Mouse (Mus musculus) gonadal fat pad, adult 2 months (tissue): ENCODE measurements around the gene Ccdc85b. TPM values are rescaled to one million over a fixed set of nuclear protein-coding genes. Genes with fewer than 3 reads are reported as not detected.

Experiments used
- DNase-seq: peaks from one replicate; pipeline ENCODE4 v3.0.0-alpha.2; 2012; ENCODE audit warnings: low read depth
- polyA plus RNA-seq: library from polyadenylated mRNA; depleted of rRNA; stranded (reverse); fragments of >200 nt; gene quantifications from 2 replicates; pipeline ENCODE4 v1.2.3, GENCODE M21; 2012

Gene Ccdc85b
- polyA plus RNA-seq, 1 experiment = 5.6 TPM

- no peak for DNase-seq
Measured at GRCm38 (mm10) chr19:5456241-5456921, 1.3 kb downstream of the Ccdc85b start.

GRCm38 (mm10) chr19:5455568-5455967 is 2.1 kb downstream of the Ccdc85b start:
- no peak for DNase-seq

- DNase-seq = no peak
Measured at GRCm38 (mm10) chr19:5455037-5455436, 2.7 kb downstream of the Ccdc85b start.

- DNase-seq = no peak
Measured at GRCm38 (mm10) chr19:5451766-5452165, 5.9 kb downstream of the Ccdc85b start.

- DNase-seq = no peak
Measured at GRCm38 (mm10) chr19:5449673-5450072, 8.0 kb downstream of the Ccdc85b start.

GRCm38 (mm10) chr19:5448354-5449150 is 9.1 kb downstream of the Ccdc85b start:
- no peak for DNase-seq

- DNase-seq = no peak
Measured at GRCm38 (mm10) chr19:5447515-5448353, 10.0 kb downstream of the Ccdc85b start, which contains the start of gene Fosl1. Fosl1 (plus strand) TSS chr19:5447547.

GRCm38 (mm10) chr19:5445747-5446146 is 11.9 kb downstream of the Ccdc85b start:
- no peak for DNase-seq

- DNase-seq = no peak
Measured at GRCm38 (mm10) chr19:5444954-5445353, 12.7 kb downstream of the Ccdc85b start.

- DNase-seq = no peak
Measured at GRCm38 (mm10) chr19:5444371-5444908, 13.3 kb downstream of the Ccdc85b start.

- DNase-seq = no peak
Measured at GRCm38 (mm10) chr19:5433951-5434350, 23.7 kb downstream of the Ccdc85b start.

GRCm38 (mm10) chr19:5432992-5433852 is 24.5 kb downstream of the Ccdc85b start:
- no peak for DNase-seq

- no peak for DNase-seq
Measured at GRCm38 (mm10) chr19:5431911-5432464, 25.7 kb downstream of the Ccdc85b start.

- no peak for DNase-seq
Measured at GRCm38 (mm10) chr19:5430408-5430807, 27.3 kb downstream of the Ccdc85b start.

GRCm38 (mm10) chr19:5429806-5430205 is 27.9 kb downstream of the Ccdc85b start:
- no peak for DNase-seq

GRCm38 (mm10) chr19:5429219-5429618 is 28.5 kb downstream of the Ccdc85b start:
- DNase-seq = no peak

- no peak for DNase-seq
Measured at GRCm38 (mm10) chr19:5428083-5428482, 29.6 kb downstream of the Ccdc85b start.

GRCm38 (mm10) chr19:5426640-5427290 is 30.9 kb downstream of the Ccdc85b start:
- DNase-seq = no peak

- no peak for DNase-seq
Measured at GRCm38 (mm10) chr19:5425906-5426565, 31.7 kb downstream of the Ccdc85b start.
